Mouse (Mus musculus) ES-Bruce4 (cell line): ENCODE measurements around the gene Gm20738. TPM values are rescaled to one million over a fixed set of nuclear protein-coding genes. Genes with fewer than 3 reads are reported as not detected.
"Not testable (repeated sequence)": the region's sequence is repeated elsewhere in the genome, so short reads cannot be mapped to it uniquely, and the experiment has no call there.

Experiments
- H3K27ac ChIP-seq: 2 replicates; pipeline ENCODE4 v1.5.1; 2012; ENCODE audit warnings: low read length, inconsistent platforms; ENCODE audit not compliant: insufficient read depth
- H3K27me3 ChIP-seq: 2 replicates; pipeline ENCODE4 v1.6.1; 2012; ENCODE audit warnings: mild to moderate bottlenecking, low read length, inconsistent platforms; ENCODE audit not compliant: control insufficient read depth, poor library complexity, insufficient read depth, severe bottlenecking
- H3K36me3 ChIP-seq: 2 replicates; pipeline ENCODE4 v1.6.1; 2012; ENCODE audit warnings: inconsistent platforms, mild to moderate bottlenecking, low read length, moderate library complexity; ENCODE audit not compliant: control insufficient read depth, poor library complexity, insufficient read depth, severe bottlenecking
- H3K4me1 ChIP-seq: one replicate; pipeline ENCODE4 v1.8.1; 2011; ENCODE audit warnings: low read length; ENCODE audit not compliant: control insufficient read depth, insufficient read depth
- H3K4me3 ChIP-seq: 2 replicates; pipeline ENCODE4 v1.5.1; 2011; ENCODE audit warnings: low read depth, mild to moderate bottlenecking, low read length
- H3K9ac ChIP-seq: 2 replicates; pipeline ENCODE4 v1.6.1; 2012; ENCODE audit warnings: low read depth, mild to moderate bottlenecking, inconsistent platforms; ENCODE audit not compliant: poor library complexity, severe bottlenecking
- H3K9me3 ChIP-seq: replicated peaks from 2 replicates; pipeline ENCODE4 v1.6.1; 2012; ENCODE audit warnings: mild to moderate bottlenecking, low read length, inconsistent platforms; ENCODE audit not compliant: control insufficient read depth, poor library complexity, insufficient read depth, severe bottlenecking
- polyA plus RNA-seq: library from polyadenylated mRNA; stranded (reverse); fragments of >200 nt; gene quantifications from 2 replicates; pipeline ENCODE4 v1.2.4, GENCODE M21; 2011; ENCODE audit warnings: low read depth; ENCODE audit not compliant: missing spikeins, insufficient read depth, insufficient read length

Gene Gm20738
- polyA plus RNA-seq, result not detected in 2 replicates

GRCm38 (mm10) chrY:37957511-37957910 is at the start of gene Gm20738:
TSS of gene Gm20738 (plus strand) at chrY:37957811.
- not testable (repeated sequence) for H3K27ac ChIP-seq, H3K4me3 ChIP-seq, H3K27me3 ChIP-seq, H3K9ac ChIP-seq, H3K4me1 ChIP-seq, H3K9me3 ChIP-seq, H3K36me3 ChIP-seq
